Mouse (Mus musculus) CH12.LX (cell line): ENCODE data around the gene Mtf1. TPM values are rescaled to one million over a fixed set of nuclear protein-coding genes. Genes with fewer than 3 reads are reported as not detected.

Source experiments
- DNase-seq: peaks from one replicate; pipeline ENCODE4 v3.0.0-alpha.2; 2013; ENCODE audit errors: extremely low read depth
- H3K27ac ChIP-seq: 2 replicates; pipeline ENCODE4 v1.5.1; 2012; ENCODE audit warnings: low read depth, mild to moderate bottlenecking, control low read depth, moderate library complexity; ENCODE audit not compliant: insufficient read depth
- H3K27me3 ChIP-seq: replicated peaks from 2 replicates; pipeline ENCODE3; 2012; ENCODE audit warnings: inconsistent platforms
- H3K36me3 ChIP-seq, 2 experiments: replicated peaks in 1 of 2; 2 replicates each; pipeline versions ENCODE3 to v1.6.1; 2012; ENCODE audit warnings: inconsistent platforms in 1 of 2, low read length in 1 of 2, mild to moderate bottlenecking in 1 of 2, mixed read lengths in 1 of 2, moderate library complexity in 1 of 2; ENCODE audit not compliant: control insufficient read depth in 1 of 2, insufficient read depth in 1 of 2
- H3K4me1 ChIP-seq, 2 experiments: 2 replicates each; pipeline ENCODE4 v1.6.1; 2012; ENCODE audit warnings: inconsistent platforms in 1 of 2, moderate library complexity in 1 of 2; ENCODE audit not compliant: insufficient read depth in 2 of 2, control insufficient read depth in 1 of 2
- H3K4me2 ChIP-seq: 2 replicates; pipeline ENCODE4 v1.6.1; 2012; ENCODE audit warnings: low read depth, mild to moderate bottlenecking, control low read depth; ENCODE audit not compliant: poor library complexity, insufficient read depth, severe bottlenecking
- H3K4me3 ChIP-seq, 3 experiments: fragments of 150-350 bp in 1 of 3; sonication (generic) in 1 of 3; replicated peaks in 1 of 3; 2 replicates each; pipeline versions ENCODE3 to v1.5.1; 2011 to 2012; ENCODE audit warnings: low read depth in 2 of 3, low read length in 2 of 3, mild to moderate bottlenecking in 2 of 3, moderate library complexity in 2 of 3, control low read depth in 1 of 3, improper control_type of control experiment in 1 of 3, inconsistent platforms in 1 of 3, mixed read lengths in 1 of 3; ENCODE audit not compliant: poor library complexity in 1 of 3
- H3K79me2 ChIP-seq: replicated peaks from 2 replicates; pipeline ENCODE4 v1.6.1; 2012; ENCODE audit warnings: mild to moderate bottlenecking, moderate library complexity; ENCODE audit not compliant: control insufficient read depth, poor library complexity, insufficient read depth, severe bottlenecking; ENCODE audit errors: extremely low read depth
- H3K9ac ChIP-seq: 2 replicates; pipeline ENCODE4 v1.6.1; 2012; ENCODE audit warnings: low read depth, mild to moderate bottlenecking, control low read depth, moderate library complexity; ENCODE audit not compliant: insufficient read depth
- H3K9me3 ChIP-seq: replicated peaks from 2 replicates; pipeline ENCODE3; 2012; ENCODE audit warnings: low read length, inconsistent platforms, mixed read lengths
- CHD2 ChIP-seq: IDR thresholded peaks from 2 replicates; pipeline ENCODE4 v1.6.1; 2011; ENCODE audit warnings: low read length, improper control_type of control experiment
- CTCF ChIP-seq, 2 experiments: IDR thresholded peaks in 1 of 2; conservative IDR thresholded peaks in 1 of 2; 2 replicates each; pipeline ENCODE4 v1.5.1; 2011 to 2012; ENCODE audit warnings: low read depth in 2 of 2, low read length in 2 of 2, improper control_type of control experiment in 1 of 2, inconsistent platforms in 1 of 2, mild to moderate bottlenecking in 1 of 2, moderate library complexity in 1 of 2
- GABPA ChIP-seq: IDR thresholded peaks from 2 replicates; pipeline ENCODE4 v1.6.1; 2012; ENCODE audit warnings: low read depth, low read length, improper control_type of control experiment, inconsistent platforms; ENCODE audit not compliant: insufficient replicate concordance
- MAFK ChIP-seq: IDR thresholded peaks from 2 replicates; pipeline ENCODE4 v1.6.1; 2011; ENCODE audit warnings: low read length, improper control_type of control experiment; ENCODE audit not compliant: insufficient replicate concordance
- MAX ChIP-seq: IDR thresholded peaks from 2 replicates; pipeline ENCODE4 v1.6.1; 2011; ENCODE audit warnings: low read length, improper control_type of control experiment
- MEF2A ChIP-seq: IDR thresholded peaks from 2 replicates; pipeline ENCODE4 v1.6.1; 2014; ENCODE audit warnings: low read depth, mild to moderate bottlenecking, inconsistent platforms, low read length, improper control_type of control experiment, borderline replicate concordance
- MXI1 ChIP-seq: IDR thresholded peaks from 2 replicates; pipeline ENCODE4 v1.6.1; 2011; ENCODE audit warnings: mild to moderate bottlenecking, low read depth, low read length, improper control_type of control experiment
- POLR2A ChIP-seq: IDR thresholded peaks from 2 replicates; pipeline ENCODE4 v1.6.1; 2011; ENCODE audit warnings: low read depth, mild to moderate bottlenecking, improper control_type of control experiment, low read length
- POLR2AphosphoS2 ChIP-seq: IDR thresholded peaks from 2 replicates; pipeline ENCODE4 v1.6.1; 2011; ENCODE audit warnings: low read depth, low read length, improper control_type of control experiment
- RAD21 ChIP-seq: IDR thresholded peaks from 2 replicates; pipeline ENCODE4 v1.6.1; 2011; ENCODE audit warnings: low read depth, mild to moderate bottlenecking, low read length, improper control_type of control experiment, moderate library complexity
- RCOR1 ChIP-seq: conservative IDR thresholded peaks from 2 replicates; pipeline ENCODE4 v1.6.1; 2012; ENCODE audit warnings: low read depth, mild to moderate bottlenecking, inconsistent platforms, low read length, improper control_type of control experiment
- SIN3A ChIP-seq: IDR thresholded peaks from 2 replicates; pipeline ENCODE4 v1.6.1; 2012; ENCODE audit warnings: low read length, improper control_type of control experiment, inconsistent platforms
- SMC3 ChIP-seq: IDR thresholded peaks from 2 replicates; pipeline ENCODE4 v1.6.1; 2011; ENCODE audit warnings: low read depth, low read length, improper control_type of control experiment
- TBP ChIP-seq: conservative IDR thresholded peaks from 2 replicates; pipeline ENCODE4 v1.6.1; 2011; ENCODE audit warnings: low read depth, low read length, improper control_type of control experiment
- USF2 ChIP-seq: conservative IDR thresholded peaks from 2 replicates; pipeline ENCODE4 v1.6.1; 2011; ENCODE audit warnings: low read depth, low read length, improper control_type of control experiment
- ZC3H11A ChIP-seq: IDR thresholded peaks from 2 replicates; pipeline ENCODE4 v1.6.1; 2012; ENCODE audit warnings: low read depth, mild to moderate bottlenecking, inconsistent platforms, low read length, improper control_type of control experiment
- ZMIZ1 ChIP-seq: IDR thresholded peaks from 2 replicates; pipeline ENCODE4 v1.6.1; 2012; ENCODE audit warnings: low read depth, mild to moderate bottlenecking, inconsistent platforms, low read length, improper control_type of control experiment
- dilution Hi-C: fragments of 300-500 bp; cut with MboI; formaldehyde crosslinking; loops from 2 replicates; pipeline ENCODE4 v1.14.3; 2020; ENCODE audit warnings: low sequenced_read_pairs; ENCODE audit not compliant: extremely low pct_unique_long_range_greater_than_20kb, extremely low pct_ligation_motif_present
- in situ Hi-C: fragments of 300-500 bp; cut with MboI; formaldehyde crosslinking; loops from 3 replicates; pipeline ENCODE4 v1.14.3; 2019; ENCODE audit warnings: low sequenced_read_pairs, low pct_ligation_motif_present, low pct_unique_long_range_greater_than_20kb, mixed read lengths
- polyA plus RNA-seq: library from polyadenylated mRNA; unstranded; fragments of >175 nt; gene quantifications from 2 replicates; pipeline ENCODE4 v1.2.1, GENCODE M21; 2012; ENCODE audit warnings: low read depth; ENCODE audit not compliant: insufficient read length
- total RNA-seq, 2 experiments: library from RNA; depleted of rRNA; stranded (reverse); fragments of 300-350 nt in 1 of 2; fragments of >200 nt in 1 of 2; gene quantifications; 2 replicates each; pipeline ENCODE4 v1.2.3; 2012 to 2014

Mtf1 gene
- total and polyA plus RNA-seq, 3 experiments = 6.8 to 19.8 (median 9.8) TPM

GRCm38 (mm10) chr4:124858370-124858769 lies 56.5 kb downstream of the Mtf1 start:
- Histone ChIP-seq H3K36me3 (peaks cover 35 to 49% of the 10 kb centered on the region in 2 experiments), H3K9ac (no peak overlapping the region), H3K79me2 (peaks cover 10% of the 10 kb centered on the region), H3K9me3 (peaks cover 10% of the 10 kb centered on the region), H3K4me3 (no peak overlapping the region), H3K4me2 (no peak overlapping the region), H3K4me1 (peaks cover 0 to 4% of the 10 kb centered on the region in 2 experiments; a peak in 1 of 4 replicates), H3K27me3 (no peaks in the 10 kb centered on the region), H3K27ac (no peak overlapping the region)
- TF ChIP-seq ZC3H11A (no peak), POLR2A (no peak), RCOR1 (no peak), USF2 (no peak), TBP (no peak), MXI1 (no peak), CHD2 (no peak), MAX (no peak), ZMIZ1 (no peak), MEF2A (no peak), GABPA (no peak), CTCF (conservative IDR thresholded peaks at IDR 0.05 in 1 of 2, IDR thresholded peaks at IDR 0.05 in 1 of 2; ENCODE audit: low read depth in 2 of 2, low read length in 2 of 2) (no peak), MAFK (no peak), SMC3 (no peak), RAD21 (no peak)
- dilution Hi-C loops (no loop called here), in situ Hi-C loops (loop anchor here (10.0 kb wide), 1 partner anchor 46 kb away; no protein-coding TSS in a partner anchor)
- DNase-seq = no peak

- no peak overlapping the region for H3K4me2 ChIP-seq
- H3K4me1 ChIP-seq = no peaks in the 10 kb centered on the region
- in situ Hi-C loops (no loop called here), dilution Hi-C loops (no loop called here)
- peaks cover 10% of the 10 kb centered on the region for H3K9me3 ChIP-seq
- peaks cover 18 to 29% of the 10 kb centered on the region in 2 experiments for H3K36me3 ChIP-seq
- no peaks in the 10 kb centered on the region for H3K27me3 ChIP-seq
- TF ChIP-seq POLR2AphosphoS2 = no peak
- TF ChIP-seq SIN3A = 0 out of 2 replicates have a peak, but pooled peaks have one; percentile 45
- H3K79me2 ChIP-seq = no peaks in the 10 kb centered on the region
- H3K27ac ChIP-seq = no peak overlapping the region
- DNase-seq = no peak
- no peak overlapping the region for H3K4me3 ChIP-seq
- no peak overlapping the region for H3K9ac ChIP-seq
These were observed 58.5 kb downstream of the Mtf1 start for GRCm38 (mm10) chr4:124860446-124860845.
